Mouse (Mus musculus) heart, embryonic 14.5 days (tissue): ENCODE results near the gene Hcn1. TPM values are rescaled to one million over a fixed set of nuclear protein-coding genes. Genes with fewer than 3 reads are reported as not detected.

Experiments
- ATAC-seq: fragments of 200-750 bp; cut with Nextera tagmentation; 2 replicates; pipeline ENCODE4 v1.8.0; 2017; ENCODE audit warnings: low read depth, moderate TSS enrichment; ENCODE audit not compliant: insufficient number of reproducible peaks, insufficient read depth, low FRiP score
- H3K27ac ChIP-seq, 2 experiments: fragments of 200-500 bp in 1 of 2; fragments of 300-500 bp in 1 of 2; sonication (generic) in 1 of 2; replicated peaks in 1 of 2; 2 replicates each; pipeline ENCODE4 v1.5.1; 2012 to 2014; ENCODE audit warnings: low read depth in 2 of 2, low read length in 2 of 2, control low read depth in 1 of 2, mild to moderate bottlenecking in 1 of 2, mixed read lengths in 1 of 2; ENCODE audit not compliant: control insufficient read depth in 1 of 2, insufficient read depth in 1 of 2
- H3K27me3 ChIP-seq: fragments of 300-500 bp; sonication (generic); 2 replicates; pipeline ENCODE4 v1.6.1; 2014; ENCODE audit warnings: mild to moderate bottlenecking, low read length, control low read depth; ENCODE audit not compliant: control insufficient read depth, insufficient read depth
- H3K36me3 ChIP-seq: fragments of 300-500 bp; sonication (generic); 2 replicates; pipeline ENCODE4 v1.6.1; 2014; ENCODE audit warnings: mild to moderate bottlenecking, control low read depth, low read length, mixed read lengths; ENCODE audit not compliant: control insufficient read depth, insufficient read depth
- H3K4me1 ChIP-seq, 2 experiments: fragments of 200-500 bp in 1 of 2; fragments of 300-500 bp in 1 of 2; sonication (generic) in 1 of 2; 2 replicates each; pipeline ENCODE4 v1.6.1; 2012 to 2014; ENCODE audit warnings: low read length in 2 of 2, control low read depth in 1 of 2, mixed read lengths in 1 of 2; ENCODE audit not compliant: control insufficient read depth in 2 of 2, insufficient read depth in 2 of 2
- H3K4me2 ChIP-seq: fragments of 300-500 bp; sonication (generic); 2 replicates; pipeline ENCODE4 v1.6.1; 2014; ENCODE audit warnings: mild to moderate bottlenecking, low read length
- H3K4me3 ChIP-seq, 2 experiments: fragments of 200-500 bp in 1 of 2; fragments of 300-500 bp in 1 of 2; sonication (generic) in 1 of 2; 2 replicates each; pipeline ENCODE4 v1.5.1; 2012 to 2014; ENCODE audit warnings: low read length in 2 of 2, mild to moderate bottlenecking in 2 of 2, control low read depth in 1 of 2, low read depth in 1 of 2, moderate library complexity in 1 of 2; ENCODE audit not compliant: control insufficient read depth in 1 of 2, insufficient read depth in 1 of 2
- H3K9ac ChIP-seq: fragments of 300-500 bp; sonication (generic); 2 replicates; pipeline ENCODE4 v1.6.1; 2014; ENCODE audit warnings: mild to moderate bottlenecking, low read length
- H3K9me3 ChIP-seq: fragments of 300-500 bp; sonication (generic); 2 replicates; pipeline ENCODE4 v1.6.1; 2016; ENCODE audit warnings: low read length, control low read depth; ENCODE audit not compliant: control insufficient read depth
- WGBS: fragments of 180-500 bp; shearing (Covaris S2); extraction: QIAGEN DNeasy Blood & Tissue Kit; methylation state at CpG from one replicate; pipeline ENCODE4 v1.1.7; 2014; 5-methylcytosine and 5-hydroxymethylcytosine counted together
- polyA plus RNA-seq: library from polyadenylated mRNA; unstranded; fragments of >200 nt; fragmentation: Nextera tagmentation; extraction: Ambion mirVana; gene quantifications from 2 replicates; pipeline ENCODE4 v1.2.1, GENCODE M21; 2014

The Hcn1 gene
- polyA plus RNA-seq: 0.09 and 0.14 TPM in 2 replicates

- Histone ChIP-seq H3K9me3 (no peaks in the 10 kb centered on the region), H3K9ac (peak within 1 kb of the TSS; percentile 30; the same call in 1 of the 2 replicates), H3K27me3 (peaks cover 16% of the 10 kb centered on the region), H3K27ac (no peak within 1 kb of the TSS), H3K4me1 (peaks cover 5 to 12% of the 10 kb centered on the region in 2 experiments; a peak in 3 of 4 replicates), H3K36me3 (no peaks in the 10 kb centered on the region), H3K4me2 (peak within 1 kb of the TSS; percentile 99), H3K4me3 (peak within 1 kb of the TSS; percentile 64 to 65)
- whole genome bisulfite sequencing: under 1% methylated on average over 32 of the region's 45 CpGs
- peak; percentile 92 for ATAC-seq
These were observed at the start of gene Hcn1 for GRCm38 (mm10) chr13:117602181-117602580. Hcn1 (plus strand) TSS chr13:117602320.

GRCm38 (mm10) chr13:117567251-117567650 is 34.9 kb upstream of the Hcn1 start:
- no peaks in the 10 kb centered on the region for H3K36me3 ChIP-seq
- H3K9ac ChIP-seq: no peak overlapping the region
- ATAC-seq: peak; percentile 21; the same call in 1 of the 2 replicates
- H3K27ac ChIP-seq: 0 out of 4 replicates have a peak overlapping the region, but pooled peaks have one; percentile 19 to 23
- peaks cover 4% of the 10 kb centered on the region in 2 experiments; a peak in 1 of 4 replicates for H3K4me1 ChIP-seq
- no peak overlapping the region for H3K4me3 ChIP-seq
- no peaks in the 10 kb centered on the region for H3K9me3 ChIP-seq
- peak overlapping the region; percentile 40 for H3K4me2 ChIP-seq
- no peaks in the 10 kb centered on the region for H3K27me3 ChIP-seq
- WGBS: 18% methylated on average over 8 of the region's 8 CpGs

- H3K27ac ChIP-seq: no peak overlapping the region
- H3K4me1 ChIP-seq: peaks cover 4% of the 10 kb centered on the region in 2 experiments; a peak in 1 of 4 replicates
- ATAC-seq: no peak
- H3K9ac ChIP-seq: no peak overlapping the region
- H3K36me3 ChIP-seq: no peaks in the 10 kb centered on the region
- WGBS: 59% methylated on average over 3 of the region's 3 CpGs
- H3K4me3 ChIP-seq: no peak overlapping the region
- no peak overlapping the region for H3K4me2 ChIP-seq
- no peaks in the 10 kb centered on the region for H3K27me3 ChIP-seq
- H3K9me3 ChIP-seq: no peaks in the 10 kb centered on the region
These were observed 30.4 kb upstream of the Hcn1 start for GRCm38 (mm10) chr13:117571747-117572146.

- Histone ChIP-seq H3K27me3 (no peaks in the 10 kb centered on the region), H3K4me3 (no peak overlapping the region), H3K9me3 (no peaks in the 10 kb centered on the region), H3K36me3 (no peaks in the 10 kb centered on the region), H3K4me2 (no peak overlapping the region), H3K27ac (no peak overlapping the region), H3K9ac (no peak overlapping the region), H3K4me1 (no peaks in the 10 kb centered on the region)
- no peak for ATAC-seq
- 64% methylated on average over 10 of the region's 10 CpGs for WGBS
These were observed 7.5 kb upstream of the Hcn1 start for GRCm38 (mm10) chr13:117594494-117595182.

GRCm38 (mm10) chr13:117595183-117595532 is 7.0 kb upstream of the Hcn1 start:
- 48% methylated on average over 3 of the region's 3 CpGs for WGBS
- ATAC-seq: no peak
- H3K9me3 ChIP-seq: no peaks in the 10 kb centered on the region
- H3K27me3 ChIP-seq: no peaks in the 10 kb centered on the region
- no peak overlapping the region for H3K4me3 ChIP-seq
- H3K27ac ChIP-seq: no peak overlapping the region
- no peak overlapping the region for H3K9ac ChIP-seq
- no peaks in the 10 kb centered on the region for H3K36me3 ChIP-seq
- H3K4me1 ChIP-seq: no peaks in the 10 kb centered on the region
- H3K4me2 ChIP-seq: no peak overlapping the region

GRCm38 (mm10) chr13:117601331-117601965 is 672 bp upstream of the Hcn1 start:
- Histone ChIP-seq H3K4me1 (peaks cover 5 to 12% of the 10 kb centered on the region in 2 experiments; a peak in 3 of 4 replicates), H3K27ac (no peak overlapping the region), H3K36me3 (no peaks in the 10 kb centered on the region), H3K9ac (no peak overlapping the region), H3K9me3 (no peaks in the 10 kb centered on the region), H3K4me2 (peak overlapping the region; percentile 99), H3K27me3 (peaks cover 16% of the 10 kb centered on the region), H3K4me3 (peak overlapping the region in 1 of 2 experiments; percentile 64; a peak in 1 of 4 replicates)
- 24% methylated on average over 9 of the region's 9 CpGs for WGBS
- ATAC-seq: no peak

GRCm38 (mm10) chr13:117602617-117603358 is 668 bp downstream of the Hcn1 start:
- WGBS: 1% methylated on average over 60 of the region's 62 CpGs
- peaks cover 16% of the 10 kb centered on the region for H3K27me3 ChIP-seq
- H3K36me3 ChIP-seq: no peaks in the 10 kb centered on the region
- H3K4me3 ChIP-seq: peak overlapping the region; percentile 64 to 65
- no peak for ATAC-seq
- no peak overlapping the region for H3K27ac ChIP-seq
- no peaks in the 10 kb centered on the region for H3K9me3 ChIP-seq
- H3K4me2 ChIP-seq: peak overlapping the region; percentile 99
- H3K4me1 ChIP-seq: peaks cover 5 to 12% of the 10 kb centered on the region in 2 experiments; a peak in 3 of 4 replicates
- peak overlapping the region; percentile 30; the same call in 1 of the 2 replicates for H3K9ac ChIP-seq
